Mouse (Mus musculus): Measurements from ENCODE around the gene Cdkal1. TPM values are rescaled to one million over a fixed set of nuclear protein-coding genes. Genes with fewer than 3 reads are reported as not detected.

Cdkal1 gene
- polyA plus RNA-seq, 1 experiment from 2014 or later = 28.8 TPM

DNA sequence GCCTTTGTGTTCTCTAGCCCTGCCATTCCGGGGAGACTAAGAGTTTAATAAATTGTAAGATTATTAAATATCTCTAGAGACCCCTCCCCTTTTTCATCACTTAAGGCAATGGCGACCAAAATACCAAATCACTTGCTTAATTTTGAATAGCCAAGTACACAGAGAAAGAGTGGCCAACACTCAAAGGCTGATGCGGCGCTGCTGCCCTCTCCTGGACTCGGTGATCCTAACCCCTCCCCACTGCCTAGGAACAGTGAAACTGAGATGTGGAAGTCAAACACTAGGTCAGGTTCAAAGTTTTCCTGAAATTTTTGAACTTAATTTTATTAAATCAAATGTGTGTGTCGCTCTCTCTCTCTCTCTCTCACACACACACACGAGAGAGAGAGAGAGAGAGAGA is 251.2 kb downstream of the Cdkal1 start:
- 20% methylated on average over 7 of the region's 7 CpGs for WGBS
- no peaks in the 10 kb centered on the region for H3K27me3 ChIP-seq (replicated peaks; ENCODE audit: control insufficient read depth, insufficient read depth, low read length)

DNA sequence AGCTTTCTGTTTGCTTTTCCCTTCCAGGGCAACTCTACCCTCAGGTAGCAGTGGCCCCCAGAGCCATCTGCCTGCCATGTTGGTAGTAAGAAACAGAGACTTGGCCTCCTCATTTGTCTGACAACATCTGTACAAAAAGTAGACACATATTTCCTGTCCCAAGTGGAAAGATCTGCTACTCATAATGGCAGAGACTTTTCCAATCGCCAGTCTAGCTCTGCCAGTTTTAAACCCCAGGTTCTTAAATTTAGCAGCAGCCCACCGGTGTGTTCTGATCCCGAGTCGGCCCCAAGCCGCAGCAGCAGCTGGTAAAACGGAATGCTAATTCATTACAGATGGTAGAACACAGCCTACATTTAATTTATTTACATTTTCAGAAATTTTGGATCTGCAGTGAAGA is 251.9 kb downstream of the Cdkal1 start:
- H3K4me1 ChIP-seq (replicated peaks; ENCODE audit: control insufficient read depth, insufficient read depth, low read length) = peaks cover 9% of the 10 kb centered on the region
- H3K4me3 ChIP-seq (replicated peaks; ENCODE audit: low read length) = no peak overlapping the region
- 52% methylated on average over 6 of the region's 6 CpGs for WGBS
- no peaks in the 10 kb centered on the region for H3K36me3 ChIP-seq (ENCODE audit: control insufficient read depth, insufficient read depth)
- no peak for ATAC-seq
- H3K27ac ChIP-seq (ENCODE audit: low read length) = peak overlapping the region; percentile 67
- H3K9me3 ChIP-seq (ENCODE audit: control insufficient read depth, low read length) = no peaks in the 10 kb centered on the region
- no peaks in the 10 kb centered on the region for H3K27me3 ChIP-seq (replicated peaks; ENCODE audit: control insufficient read depth, insufficient read depth, low read length)
- no peak overlapping the region for H3K9ac ChIP-seq (replicated peaks; ENCODE audit: low read depth, low read length)
- H3K4me2 ChIP-seq (ENCODE audit: low read length) = no peak overlapping the region

More for the DNA sequence above, 251.2 kb downstream of the Cdkal1 start:
- Histone ChIP-seq H3K9me3 (ENCODE audit: control insufficient read depth, low read length) (no peaks in the 10 kb centered on the region), H3K4me1 (replicated peaks; ENCODE audit: control insufficient read depth, insufficient read depth, low read length) (peaks cover 15% of the 10 kb centered on the region), H3K27ac (ENCODE audit: low read length) (no peak overlapping the region), H3K4me2 (ENCODE audit: low read length) (no peak overlapping the region), H3K9ac (replicated peaks; ENCODE audit: low read depth, low read length) (no peak overlapping the region), H3K36me3 (ENCODE audit: control insufficient read depth, insufficient read depth) (no peaks in the 10 kb centered on the region), H3K4me3 (replicated peaks; ENCODE audit: low read length) (no peak overlapping the region)
- ATAC-seq = peak; percentile 88

DNA sequence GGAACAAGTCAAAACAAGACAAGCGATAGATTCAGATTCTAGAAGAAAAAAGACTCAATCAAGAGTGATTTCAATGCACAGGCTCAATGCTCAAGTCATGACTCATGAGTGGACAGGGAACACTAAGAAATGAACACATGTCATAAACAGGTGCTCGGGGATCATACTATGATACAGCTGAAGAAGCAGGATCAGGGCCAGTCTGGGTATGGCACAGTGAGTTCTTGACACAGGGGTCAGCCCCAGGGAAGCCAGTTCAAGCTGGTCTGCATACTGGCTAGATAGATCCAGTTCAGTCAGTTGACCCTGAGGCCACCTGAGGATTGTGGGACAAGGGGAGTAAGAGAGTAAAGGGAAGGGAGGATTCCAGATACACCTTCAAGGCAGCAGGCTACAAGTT is 254.4 kb downstream of the Cdkal1 start:
- H3K4me2 ChIP-seq (ENCODE audit: low read length) = no peak overlapping the region

DNA sequence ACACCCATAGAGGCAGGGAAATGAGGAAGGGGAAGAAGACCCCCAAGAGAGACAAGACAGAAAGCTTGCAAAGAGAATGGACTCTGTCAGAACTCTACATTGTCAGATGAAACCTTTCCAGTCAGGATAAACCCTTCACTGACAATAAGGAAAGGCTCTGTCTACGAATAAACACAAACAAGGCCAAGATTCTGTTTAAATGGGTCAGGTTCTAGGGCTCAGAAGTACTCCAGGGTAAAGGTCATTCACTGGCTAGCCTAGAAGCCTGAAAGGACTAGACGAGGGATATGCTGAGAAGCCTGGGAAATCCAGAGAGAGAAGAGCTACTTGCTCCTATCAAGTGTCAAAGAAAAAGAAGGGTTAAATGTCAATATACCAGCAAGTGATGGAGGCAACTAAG is 255.8 kb downstream of the Cdkal1 start:
- no peak for ATAC-seq
- no peaks in the 10 kb centered on the region for H3K36me3 ChIP-seq (ENCODE audit: control insufficient read depth, insufficient read depth)
- 67% methylated on average over 2 of the region's 2 CpGs for WGBS
- H3K27ac ChIP-seq (ENCODE audit: low read length) = no peak overlapping the region
- H3K4me2 ChIP-seq (ENCODE audit: low read length) = no peak overlapping the region
- no peaks in the 10 kb centered on the region for H3K9me3 ChIP-seq (ENCODE audit: control insufficient read depth, low read length)
- H3K4me1 ChIP-seq (replicated peaks; ENCODE audit: control insufficient read depth, insufficient read depth, low read length) = peaks cover 7% of the 10 kb centered on the region
- no peaks in the 10 kb centered on the region for H3K27me3 ChIP-seq (replicated peaks; ENCODE audit: control insufficient read depth, insufficient read depth, low read length)
- no peak overlapping the region for H3K4me3 ChIP-seq (replicated peaks; ENCODE audit: low read length)
- H3K9ac ChIP-seq (replicated peaks; ENCODE audit: low read depth, low read length) = no peak overlapping the region

More for the DNA sequence above, 254.4 kb downstream of the Cdkal1 start:
- Histone ChIP-seq H3K9me3 (ENCODE audit: control insufficient read depth, low read length) (no peaks in the 10 kb centered on the region), H3K4me3 (replicated peaks; ENCODE audit: low read length) (no peak overlapping the region), H3K4me1 (replicated peaks; ENCODE audit: control insufficient read depth, insufficient read depth, low read length) (peaks cover 7% of the 10 kb centered on the region), H3K9ac (replicated peaks; ENCODE audit: low read depth, low read length) (no peak overlapping the region), H3K36me3 (ENCODE audit: control insufficient read depth, insufficient read depth) (no peaks in the 10 kb centered on the region), H3K27ac (ENCODE audit: low read length) (no peak overlapping the region), H3K27me3 (replicated peaks; ENCODE audit: control insufficient read depth, insufficient read depth, low read length) (no peaks in the 10 kb centered on the region)
- ATAC-seq = no peak
- WGBS = 89% methylated on average over 2 of the region's 2 CpGs

DNA sequence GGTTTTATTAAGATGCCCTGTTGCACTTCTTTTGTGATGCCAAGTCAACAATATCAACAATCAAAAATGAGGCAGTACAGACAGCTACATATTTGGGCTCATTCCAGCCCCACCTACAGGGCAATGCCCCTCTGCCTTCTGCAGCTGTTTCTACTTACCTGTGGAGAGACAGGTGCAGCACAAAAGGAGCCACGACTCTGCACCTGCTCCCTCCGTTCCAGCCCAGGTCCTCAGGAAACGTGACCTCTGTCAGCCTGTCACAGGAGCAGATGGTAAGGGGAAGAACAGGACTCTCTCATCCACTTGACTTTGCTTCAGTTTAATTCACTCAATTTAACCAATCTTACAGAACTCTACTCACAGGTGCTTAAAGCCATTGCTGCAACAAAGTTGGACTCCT is 258.7 kb downstream of the Cdkal1 start:
- 53% methylated on average over 3 of the region's 3 CpGs for WGBS
- no peak overlapping the region for H3K4me2 ChIP-seq (ENCODE audit: low read length)
- no peaks in the 10 kb centered on the region for H3K27me3 ChIP-seq (replicated peaks; ENCODE audit: control insufficient read depth, insufficient read depth, low read length)
- no peak overlapping the region for H3K9ac ChIP-seq (replicated peaks; ENCODE audit: low read depth, low read length)
- peaks cover 7% of the 10 kb centered on the region for H3K9me3 ChIP-seq (ENCODE audit: control insufficient read depth, low read length)
- H3K4me3 ChIP-seq (replicated peaks; ENCODE audit: low read length) = no peak overlapping the region
- ATAC-seq = no peak
- H3K36me3 ChIP-seq (ENCODE audit: control insufficient read depth, insufficient read depth) = no peaks in the 10 kb centered on the region
- H3K27ac ChIP-seq (ENCODE audit: low read length) = no peak overlapping the region
- H3K4me1 ChIP-seq (replicated peaks; ENCODE audit: control insufficient read depth, insufficient read depth, low read length) = no peaks in the 10 kb centered on the region

DNA sequence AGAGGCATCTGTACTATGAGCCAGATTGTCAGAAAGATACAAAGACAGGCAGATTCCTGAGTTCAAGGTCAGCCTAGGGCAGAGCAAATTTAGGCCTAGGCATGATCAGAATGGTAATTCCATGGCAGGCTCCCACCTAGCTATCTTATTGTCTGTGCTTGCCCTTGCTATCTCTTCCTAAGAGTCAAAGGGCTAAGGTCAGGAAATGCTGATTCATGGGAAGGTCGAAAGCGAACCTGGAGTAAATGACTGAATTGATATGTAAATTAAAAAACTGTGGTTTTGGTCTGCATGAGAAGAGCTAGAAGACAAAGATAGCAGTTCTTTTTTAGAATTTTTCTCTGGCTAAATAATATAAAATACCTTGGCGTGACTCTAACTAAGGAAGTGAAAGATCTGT is 262.4 kb downstream of the Cdkal1 start:
- no peaks in the 10 kb centered on the region for H3K27me3 ChIP-seq (replicated peaks; ENCODE audit: control insufficient read depth, insufficient read depth, low read length)
- peaks cover 7% of the 10 kb centered on the region for H3K9me3 ChIP-seq (ENCODE audit: control insufficient read depth, low read length)
- no peak overlapping the region for H3K27ac ChIP-seq (ENCODE audit: low read length)
- no peak overlapping the region for H3K4me2 ChIP-seq (ENCODE audit: low read length)
- ATAC-seq = no peak
- WGBS = 98% methylated on average over 3 of the region's 3 CpGs
- H3K36me3 ChIP-seq (ENCODE audit: control insufficient read depth, insufficient read depth) = no peaks in the 10 kb centered on the region
- no peak overlapping the region for H3K9ac ChIP-seq (replicated peaks; ENCODE audit: low read depth, low read length)
- no peak overlapping the region for H3K4me3 ChIP-seq (replicated peaks; ENCODE audit: low read length)
- 0 out of 2 replicates have a peak, but pooled peaks cover 5% of the 10 kb centered on the region for H3K4me1 ChIP-seq (replicated peaks; ENCODE audit: control insufficient read depth, insufficient read depth, low read length)

DNA sequence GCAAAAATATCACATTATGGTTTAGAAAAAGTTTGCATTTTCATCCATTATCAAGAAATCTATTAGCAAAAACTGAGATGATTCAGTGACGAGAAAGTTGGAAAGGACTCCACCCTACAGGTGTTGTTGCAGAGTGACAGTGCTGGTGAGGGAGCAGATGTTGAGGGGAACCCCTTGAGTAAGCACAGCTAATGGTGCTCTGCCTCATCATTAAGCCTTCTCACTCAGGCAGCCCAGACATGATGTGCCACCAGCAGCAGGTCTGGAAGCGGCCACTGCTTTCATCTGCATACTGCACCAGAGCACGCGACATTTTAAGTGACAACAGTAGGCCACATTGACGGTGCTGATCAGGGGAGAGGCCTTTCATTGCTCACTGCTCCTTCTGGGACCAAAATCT is 264.8 kb downstream of the Cdkal1 start:
- no peaks in the 10 kb centered on the region for H3K36me3 ChIP-seq (ENCODE audit: control insufficient read depth, insufficient read depth)
- H3K4me1 ChIP-seq (replicated peaks; ENCODE audit: control insufficient read depth, insufficient read depth, low read length) = 0 out of 2 replicates have a peak, but pooled peaks cover 5% of the 10 kb centered on the region
- 79% methylated on average over 5 of the region's 5 CpGs for WGBS
- no peak overlapping the region for H3K9ac ChIP-seq (replicated peaks; ENCODE audit: low read depth, low read length)
- H3K27me3 ChIP-seq (replicated peaks; ENCODE audit: control insufficient read depth, insufficient read depth, low read length) = no peaks in the 10 kb centered on the region
- peaks cover 7% of the 10 kb centered on the region for H3K9me3 ChIP-seq (ENCODE audit: control insufficient read depth, low read length)
- no peak overlapping the region for H3K4me3 ChIP-seq (replicated peaks; ENCODE audit: low read length)
- 0 out of 2 replicates have a peak, but pooled peaks have one; percentile 31 for ATAC-seq
- no peak overlapping the region for H3K27ac ChIP-seq (ENCODE audit: low read length)
- no peak overlapping the region for H3K4me2 ChIP-seq (ENCODE audit: low read length)

DNA sequence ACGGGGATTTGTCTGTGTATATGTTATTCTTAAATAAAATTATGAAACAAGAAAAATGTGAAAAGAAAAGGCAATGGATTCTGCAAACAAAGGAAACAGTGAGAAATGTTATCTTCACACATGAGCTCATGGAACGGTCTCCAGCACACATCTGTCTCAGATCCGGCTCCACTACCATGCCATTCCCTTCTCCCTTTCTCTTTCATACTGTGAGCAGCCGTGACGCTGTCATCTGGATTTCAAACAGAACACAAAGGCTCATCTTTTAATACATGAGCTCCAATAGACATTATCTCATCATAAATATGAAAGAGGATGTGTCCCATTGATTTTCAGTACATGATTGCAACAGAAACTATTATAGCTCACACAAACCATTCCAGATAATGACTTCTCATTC is 265.3 kb downstream of the Cdkal1 start:
- H3K27me3 ChIP-seq (replicated peaks; ENCODE audit: control insufficient read depth, insufficient read depth, low read length) = no peaks in the 10 kb centered on the region
- no peak overlapping the region for H3K4me3 ChIP-seq (replicated peaks; ENCODE audit: low read length)
- ATAC-seq = no peak; the same call in 1 of the 2 replicates
- H3K4me1 ChIP-seq (replicated peaks; ENCODE audit: control insufficient read depth, insufficient read depth, low read length) = 0 out of 2 replicates have a peak, but pooled peaks cover 5% of the 10 kb centered on the region
- H3K36me3 ChIP-seq (ENCODE audit: control insufficient read depth, insufficient read depth) = no peaks in the 10 kb centered on the region
- 72% methylated on average over 5 of the region's 5 CpGs for WGBS
- no peak overlapping the region for H3K27ac ChIP-seq (ENCODE audit: low read length)
- peaks cover 7% of the 10 kb centered on the region for H3K9me3 ChIP-seq (ENCODE audit: control insufficient read depth, low read length)
- H3K4me2 ChIP-seq (ENCODE audit: low read length) = no peak overlapping the region
- H3K9ac ChIP-seq (replicated peaks; ENCODE audit: low read depth, low read length) = no peak overlapping the region

DNA sequence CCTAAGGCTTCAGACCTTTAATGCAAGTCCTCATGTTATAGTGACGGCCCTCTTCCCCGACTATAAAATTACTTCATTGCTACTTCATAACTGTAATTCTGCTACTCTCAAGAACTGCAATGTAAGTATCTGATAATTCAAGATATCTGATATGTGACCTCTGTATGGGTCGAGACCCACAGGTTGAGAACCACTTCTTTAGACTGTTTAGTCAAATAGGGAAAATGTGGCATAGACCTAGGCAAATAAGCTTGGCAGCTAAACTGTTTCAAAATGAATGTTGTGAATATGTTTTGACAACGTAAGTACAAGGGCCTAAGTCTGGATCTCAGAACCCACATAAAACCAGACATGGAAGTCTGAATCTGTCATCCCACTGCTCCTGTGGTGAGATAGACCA is 266.8 kb downstream of the Cdkal1 start:
- Histone ChIP-seq H3K9me3 (ENCODE audit: control insufficient read depth, low read length) (peaks cover 7% of the 10 kb centered on the region), H3K27ac (ENCODE audit: low read length) (no peak overlapping the region), H3K4me3 (replicated peaks; ENCODE audit: low read length) (no peak overlapping the region), H3K4me2 (ENCODE audit: low read length) (no peak overlapping the region), H3K9ac (replicated peaks; ENCODE audit: low read depth, low read length) (no peak overlapping the region), H3K27me3 (replicated peaks; ENCODE audit: control insufficient read depth, insufficient read depth, low read length) (no peaks in the 10 kb centered on the region), H3K4me1 (replicated peaks; ENCODE audit: control insufficient read depth, insufficient read depth, low read length) (0 out of 2 replicates have a peak, but pooled peaks cover 5% of the 10 kb centered on the region), H3K36me3 (ENCODE audit: control insufficient read depth, insufficient read depth) (no peaks in the 10 kb centered on the region)
- no peak for ATAC-seq
- 92% methylated on average over 4 of the region's 4 CpGs for WGBS
